Mouse (Mus musculus): ENCODE measurements around the gene Dchs1. TPM values are rescaled to one million over a fixed set of nuclear protein-coding genes. Genes with fewer than 3 reads are reported as not detected.

The Dchs1 gene
- polyA plus RNA-seq, 1 experiment from 2014 or later: 4.9 TPM

DNA sequence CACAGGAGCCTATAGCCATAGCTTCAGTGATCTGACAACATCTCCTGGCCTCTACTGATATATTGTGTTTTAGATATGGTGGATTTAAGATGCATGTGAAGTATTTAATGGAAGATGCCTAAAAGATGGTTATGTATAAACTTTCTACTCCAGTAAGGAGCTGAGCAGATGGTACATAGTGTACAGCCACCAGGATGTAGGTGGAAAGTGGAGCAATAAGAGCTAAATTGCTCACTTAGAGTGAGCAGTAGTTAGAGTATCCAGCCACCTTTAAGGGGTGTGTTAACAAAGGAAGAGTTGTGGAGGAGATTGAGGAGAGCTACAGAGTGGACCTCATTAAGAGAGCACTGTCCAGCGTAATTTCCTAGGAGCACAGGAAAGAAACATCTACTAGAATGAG, 3.7 kb upstream of the Dchs1 start:
- H3K27me3 ChIP-seq (replicated peaks; ENCODE audit: control insufficient read depth, insufficient read depth, low read length): no peaks in the 10 kb centered on the region; the same call in 1 of the 2 replicates
- H3K9me3 ChIP-seq (ENCODE audit: control insufficient read depth, low read length): no peaks in the 10 kb centered on the region
- H3K27ac ChIP-seq (ENCODE audit: low read length): no peak overlapping the region
- peaks cover 6% of the 10 kb centered on the region; the same call in 1 of the 2 replicates for H3K4me1 ChIP-seq (ENCODE audit: control insufficient read depth, insufficient read depth, low read length)
- no peaks in the 10 kb centered on the region for H3K36me3 ChIP-seq (ENCODE audit: control insufficient read depth, insufficient read depth, low read length)
- ATAC-seq: no peak
- H3K4me2 ChIP-seq (ENCODE audit: low read depth, low read length): no peak overlapping the region
- H3K9ac ChIP-seq (ENCODE audit: low read depth, low read length): no peak overlapping the region
- 77% methylated on average over 1 of the region's 1 CpGs for WGBS
- no peak overlapping the region for H3K4me3 ChIP-seq (ENCODE audit: low read length)

DNA sequence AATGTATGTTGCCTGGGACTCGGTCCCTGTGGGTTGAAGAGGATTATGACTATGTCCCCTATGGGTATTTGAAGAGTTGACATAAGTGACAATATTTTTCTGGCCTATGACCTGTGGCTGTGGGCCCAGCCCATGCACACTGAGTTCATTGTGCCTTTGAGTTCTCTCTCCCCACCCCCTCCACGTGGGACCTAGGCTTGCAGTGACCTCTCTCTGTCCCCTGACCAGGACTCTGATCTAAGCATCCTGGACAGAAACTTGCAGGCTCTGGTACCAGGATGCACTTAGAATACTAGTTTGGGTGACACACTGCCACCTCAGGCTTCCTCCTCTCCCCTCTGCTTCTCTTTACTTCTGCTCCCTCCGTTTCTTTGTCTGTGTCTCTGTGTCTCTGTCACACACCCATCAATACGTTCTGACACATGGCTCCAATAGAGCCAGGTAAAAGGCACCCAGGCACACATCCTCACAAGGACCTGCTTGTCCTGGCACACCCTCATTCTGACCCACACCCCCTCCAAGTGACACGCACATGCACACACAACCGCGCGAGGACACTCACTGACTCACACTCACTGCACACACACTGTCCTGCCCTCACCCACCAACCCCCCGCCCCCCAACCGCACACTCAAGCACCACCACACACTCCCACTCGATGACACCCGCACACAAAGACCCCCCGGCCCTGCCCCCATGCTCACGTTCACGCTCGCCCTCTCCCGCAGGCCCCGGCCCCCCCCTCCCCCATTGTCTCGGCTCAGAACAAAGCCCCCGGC, 759 bp downstream of the Dchs1 start:
- peaks cover 20% of the 10 kb centered on the region; the same call in 1 of the 2 replicates for H3K4me1 ChIP-seq (ENCODE audit: control insufficient read depth, insufficient read depth, low read length)
- peak overlapping the region; percentile 85 for H3K9ac ChIP-seq (ENCODE audit: low read depth, low read length)
- H3K27me3 ChIP-seq (replicated peaks; ENCODE audit: control insufficient read depth, insufficient read depth, low read length): no peaks in the 10 kb centered on the region; the same call in 1 of the 2 replicates
- 6% methylated on average over 19 of the region's 20 CpGs for WGBS
- H3K27ac ChIP-seq (ENCODE audit: low read length): peak overlapping the region; percentile 78
- H3K4me3 ChIP-seq (ENCODE audit: low read length): peak overlapping the region; percentile 72
- no peaks in the 10 kb centered on the region for H3K36me3 ChIP-seq (ENCODE audit: control insufficient read depth, insufficient read depth, low read length)
- ATAC-seq: peak; percentile 60
- no peaks in the 10 kb centered on the region for H3K9me3 ChIP-seq (ENCODE audit: control insufficient read depth, low read length)
- H3K4me2 ChIP-seq (ENCODE audit: low read depth, low read length): peak overlapping the region; percentile 69

DNA sequence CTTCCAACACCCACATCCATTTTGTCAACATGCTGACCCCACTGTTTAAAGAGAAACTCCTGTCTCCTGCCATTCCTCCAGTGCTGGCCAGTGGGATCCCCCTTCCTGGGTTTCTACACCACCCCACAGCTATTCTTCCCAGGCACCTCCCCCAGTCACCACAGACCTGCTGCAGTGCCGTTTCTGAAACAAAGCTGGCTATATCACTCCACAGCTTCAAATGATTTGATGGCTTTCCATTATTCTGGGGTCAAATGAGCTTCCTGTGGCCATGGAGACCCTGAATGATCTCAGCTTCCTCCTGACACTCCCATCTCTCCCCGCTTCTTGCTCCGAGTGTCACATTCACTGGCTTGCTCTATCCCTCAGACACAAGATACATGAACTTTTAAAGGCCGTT, 2.9 kb downstream of the Dchs1 start:
- H3K27ac ChIP-seq (ENCODE audit: low read length): no peak overlapping the region
- WGBS: 33% methylated on average over 4 of the region's 4 CpGs
- H3K27me3 ChIP-seq (replicated peaks; ENCODE audit: control insufficient read depth, insufficient read depth, low read length): no peaks in the 10 kb centered on the region; the same call in 1 of the 2 replicates
- no peaks in the 10 kb centered on the region for H3K36me3 ChIP-seq (ENCODE audit: control insufficient read depth, insufficient read depth, low read length)
- ATAC-seq: no peak
- H3K9ac ChIP-seq (ENCODE audit: low read depth, low read length): no peak overlapping the region
- no peak overlapping the region for H3K4me2 ChIP-seq (ENCODE audit: low read depth, low read length)
- no peaks in the 10 kb centered on the region for H3K9me3 ChIP-seq (ENCODE audit: control insufficient read depth, low read length)
- no peak overlapping the region for H3K4me3 ChIP-seq (ENCODE audit: low read length)
- peaks cover 20% of the 10 kb centered on the region; the same call in 1 of the 2 replicates for H3K4me1 ChIP-seq (ENCODE audit: control insufficient read depth, insufficient read depth, low read length)

DNA sequence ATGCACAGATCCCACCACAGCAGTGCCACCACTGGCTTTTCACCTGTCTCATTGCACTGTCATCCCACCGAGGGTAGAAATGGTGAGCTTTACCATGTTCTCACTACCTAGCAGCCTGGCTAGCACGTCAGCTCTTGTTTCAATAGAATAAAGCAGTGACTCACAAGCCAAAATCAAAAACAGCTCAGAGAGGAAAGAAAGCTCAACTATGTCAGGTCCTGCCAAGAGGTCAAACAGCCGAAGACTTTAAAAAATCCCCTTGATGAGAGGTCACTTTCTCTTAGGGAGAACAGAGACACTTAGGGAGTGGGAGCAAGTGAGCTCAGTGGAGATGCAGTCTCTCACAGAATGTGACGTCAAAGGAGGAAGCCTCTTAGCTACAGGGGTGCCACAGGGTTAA, 3.6 kb downstream of the Dchs1 start:
- no peak overlapping the region for H3K4me2 ChIP-seq (ENCODE audit: low read depth, low read length)
- H3K9ac ChIP-seq (ENCODE audit: low read depth, low read length): no peak overlapping the region
- no peak for ATAC-seq
- no peaks in the 10 kb centered on the region; the same call in 1 of the 2 replicates for H3K27me3 ChIP-seq (replicated peaks; ENCODE audit: control insufficient read depth, insufficient read depth, low read length)
- H3K4me3 ChIP-seq (ENCODE audit: low read length): no peak overlapping the region
- no peaks in the 10 kb centered on the region for H3K9me3 ChIP-seq (ENCODE audit: control insufficient read depth, low read length)
- no peaks in the 10 kb centered on the region for H3K36me3 ChIP-seq (ENCODE audit: control insufficient read depth, insufficient read depth, low read length)
- 46% methylated on average over 4 of the region's 4 CpGs for WGBS
- H3K4me1 ChIP-seq (ENCODE audit: control insufficient read depth, insufficient read depth, low read length): peaks cover 27% of the 10 kb centered on the region
- no peak overlapping the region for H3K27ac ChIP-seq (ENCODE audit: low read length)

DNA sequence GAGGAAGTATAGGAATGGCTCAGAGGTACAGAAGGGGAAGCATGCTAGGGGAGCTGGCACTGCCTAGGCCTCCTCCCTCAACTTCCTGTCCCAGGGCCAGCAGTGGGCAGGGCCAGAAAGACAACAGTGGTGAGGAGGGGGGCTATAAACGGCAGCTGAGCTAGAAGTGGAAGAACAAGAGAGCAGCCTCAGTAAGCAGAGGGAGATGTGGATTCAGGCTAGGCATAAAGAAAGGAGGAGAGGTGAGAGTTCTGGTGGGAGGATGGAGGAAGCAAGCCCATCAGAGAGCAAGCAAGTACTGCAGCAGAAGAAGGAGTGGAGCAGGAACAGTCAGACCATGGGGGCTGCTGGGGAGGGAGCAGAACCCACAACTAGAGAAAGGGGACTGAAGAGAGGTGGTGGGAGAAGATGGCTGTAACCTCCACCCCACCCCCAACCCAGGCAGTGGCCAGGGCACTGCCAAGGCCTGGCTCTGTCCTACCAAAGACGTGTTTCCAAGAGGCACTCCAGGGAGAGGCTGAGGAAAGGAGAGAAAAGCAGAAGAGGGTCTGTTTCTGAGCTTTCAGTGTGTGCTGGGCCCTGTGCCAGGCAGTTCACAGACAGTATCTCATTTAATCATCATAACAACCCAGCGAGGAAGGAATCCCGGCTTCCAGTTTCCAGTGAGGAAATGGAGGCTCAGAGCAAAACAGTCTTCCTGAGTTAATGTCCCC, 8.7 kb downstream of the Dchs1 start:
- no peaks in the 10 kb centered on the region for H3K9me3 ChIP-seq (ENCODE audit: control insufficient read depth, low read length)
- H3K27ac ChIP-seq (ENCODE audit: low read length): peak overlapping the region; percentile 91
- H3K4me1 ChIP-seq (ENCODE audit: control insufficient read depth, insufficient read depth, low read length): peaks cover 21% of the 10 kb centered on the region
- peak; percentile 87 for ATAC-seq
- H3K9ac ChIP-seq (ENCODE audit: low read depth, low read length): peak overlapping the region; percentile 52
- peak overlapping the region; percentile 5; the same call in 1 of the 2 replicates for H3K4me3 ChIP-seq (ENCODE audit: low read length)
- H3K27me3 ChIP-seq (replicated peaks; ENCODE audit: control insufficient read depth, insufficient read depth, low read length): no peaks in the 10 kb centered on the region
- WGBS: 24% methylated on average over 4 of the region's 4 CpGs
- H3K4me2 ChIP-seq (ENCODE audit: low read depth, low read length): peak overlapping the region; percentile 48
- no peaks in the 10 kb centered on the region for H3K36me3 ChIP-seq (ENCODE audit: control insufficient read depth, insufficient read depth, low read length)

DNA sequence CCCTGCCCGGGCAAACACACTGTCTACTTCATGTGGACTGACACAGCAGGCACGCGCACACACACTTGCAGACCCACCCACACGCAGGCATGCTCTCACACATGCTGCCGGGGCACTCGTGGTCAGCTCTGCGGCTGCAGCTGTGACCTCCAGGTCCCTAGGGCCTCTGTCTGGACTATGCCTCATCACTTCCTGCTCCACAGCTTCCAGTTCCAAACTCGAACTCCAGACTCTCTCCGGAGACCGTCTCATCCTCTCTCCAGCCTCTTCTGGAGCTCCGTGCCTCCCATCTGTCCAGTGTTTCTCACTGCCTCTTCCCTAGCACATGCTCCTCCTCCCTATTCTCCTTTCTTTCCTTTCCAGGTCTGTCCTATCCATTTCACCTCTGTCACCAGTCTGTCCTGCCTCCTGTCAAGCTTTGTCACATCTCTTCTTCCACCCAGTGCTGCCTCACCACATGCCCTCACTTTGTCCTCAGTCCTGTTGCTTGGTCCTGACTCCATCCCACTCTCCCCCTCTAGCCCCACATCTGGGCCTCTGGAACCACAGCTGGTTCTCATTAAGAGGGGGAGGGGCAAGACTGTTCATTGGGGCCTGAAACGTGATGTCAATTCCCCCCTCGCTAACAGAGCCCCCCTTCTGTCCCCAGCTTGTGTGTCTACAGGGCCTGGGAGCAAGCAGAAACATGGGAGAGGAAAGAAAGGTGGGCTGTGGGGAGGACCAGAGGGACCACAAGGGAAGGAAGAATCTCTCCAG, 9.5 kb downstream of the Dchs1 start:
- no peaks in the 10 kb centered on the region for H3K27me3 ChIP-seq (replicated peaks; ENCODE audit: control insufficient read depth, insufficient read depth, low read length)
- no peaks in the 10 kb centered on the region for H3K9me3 ChIP-seq (ENCODE audit: control insufficient read depth, low read length)
- 34% methylated on average over 13 of the region's 13 CpGs for WGBS
- H3K4me3 ChIP-seq (ENCODE audit: low read length): peak overlapping the region; percentile 33
- peak overlapping the region; percentile 48 for H3K4me2 ChIP-seq (ENCODE audit: low read depth, low read length)
- ATAC-seq: peak; percentile 79
- peaks cover 20% of the 10 kb centered on the region for H3K4me1 ChIP-seq (ENCODE audit: control insufficient read depth, insufficient read depth, low read length)
- no peaks in the 10 kb centered on the region for H3K36me3 ChIP-seq (ENCODE audit: control insufficient read depth, insufficient read depth, low read length)
- peak overlapping the region; percentile 91 for H3K27ac ChIP-seq (ENCODE audit: low read length)
- H3K9ac ChIP-seq (ENCODE audit: low read depth, low read length): peak overlapping the region; percentile 52

DNA sequence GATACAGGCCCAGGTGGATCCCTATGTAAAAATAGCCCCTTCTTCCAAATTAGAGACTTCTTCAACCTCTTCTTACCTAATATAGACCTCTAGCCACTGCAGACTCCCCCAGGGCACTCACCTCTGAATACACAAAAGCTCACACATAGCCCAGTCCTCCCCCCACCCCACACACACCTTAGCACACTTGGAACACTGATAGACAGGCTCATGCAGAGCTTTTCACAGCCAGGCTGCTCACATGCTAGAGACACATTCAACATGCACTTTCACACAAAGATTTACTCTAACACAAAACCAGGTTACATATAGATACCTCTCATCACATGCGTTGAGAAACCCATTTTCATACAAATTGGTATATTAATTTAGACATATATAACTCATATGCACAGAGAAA, 10.1 kb downstream of the Dchs1 start:
- Histone ChIP-seq H3K4me2 (ENCODE audit: low read depth, low read length) (peak overlapping the region; percentile 48; the same call in 1 of the 2 replicates), H3K4me3 (ENCODE audit: low read length) (no peak overlapping the region), H3K9me3 (ENCODE audit: control insufficient read depth, low read length) (no peaks in the 10 kb centered on the region), H3K9ac (ENCODE audit: low read depth, low read length) (no peak overlapping the region), H3K27me3 (replicated peaks; ENCODE audit: control insufficient read depth, insufficient read depth, low read length) (no peaks in the 10 kb centered on the region), H3K27ac (ENCODE audit: low read length) (peak overlapping the region; percentile 91), H3K4me1 (ENCODE audit: control insufficient read depth, insufficient read depth, low read length) (peaks cover 20% of the 10 kb centered on the region), H3K36me3 (ENCODE audit: control insufficient read depth, insufficient read depth, low read length) (no peaks in the 10 kb centered on the region)
- WGBS: 91% methylated on average over 1 of the region's 1 CpGs
- no peak for ATAC-seq

DNA sequence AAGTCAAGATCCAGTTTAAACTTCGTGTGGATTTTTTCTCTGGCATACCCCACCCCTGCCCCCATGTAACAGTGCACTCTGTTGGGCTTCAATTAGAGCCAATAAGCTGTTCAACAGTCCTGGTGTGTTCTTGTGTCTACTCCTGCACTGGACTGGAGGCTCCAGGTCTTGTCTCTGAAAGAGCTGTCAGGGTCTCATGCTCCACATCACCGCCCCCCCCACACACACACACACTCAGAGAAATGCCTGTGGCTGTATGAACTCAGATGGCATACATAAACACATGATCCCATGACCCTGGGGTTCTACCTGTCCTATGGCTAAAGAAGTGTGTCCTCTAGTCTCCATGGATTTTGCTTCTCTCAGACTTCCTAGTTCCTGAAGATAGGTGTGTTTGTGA, 11.4 kb downstream of the Dchs1 start:
- H3K4me2 ChIP-seq (ENCODE audit: low read depth, low read length): no peak overlapping the region
- no peaks in the 10 kb centered on the region for H3K27me3 ChIP-seq (replicated peaks; ENCODE audit: control insufficient read depth, insufficient read depth, low read length)
- H3K27ac ChIP-seq (ENCODE audit: low read length): no peak overlapping the region
- WGBS: 80% methylated on average over 2 of the region's 2 CpGs
- H3K4me3 ChIP-seq (ENCODE audit: low read length): no peak overlapping the region
- H3K4me1 ChIP-seq (ENCODE audit: control insufficient read depth, insufficient read depth, low read length): peaks cover 20% of the 10 kb centered on the region
- no peak for ATAC-seq
- H3K9ac ChIP-seq (ENCODE audit: low read depth, low read length): no peak overlapping the region
- no peaks in the 10 kb centered on the region for H3K9me3 ChIP-seq (ENCODE audit: control insufficient read depth, low read length)
- H3K36me3 ChIP-seq (ENCODE audit: control insufficient read depth, insufficient read depth, low read length): no peaks in the 10 kb centered on the region; the same call in 1 of the 2 replicates

DNA sequence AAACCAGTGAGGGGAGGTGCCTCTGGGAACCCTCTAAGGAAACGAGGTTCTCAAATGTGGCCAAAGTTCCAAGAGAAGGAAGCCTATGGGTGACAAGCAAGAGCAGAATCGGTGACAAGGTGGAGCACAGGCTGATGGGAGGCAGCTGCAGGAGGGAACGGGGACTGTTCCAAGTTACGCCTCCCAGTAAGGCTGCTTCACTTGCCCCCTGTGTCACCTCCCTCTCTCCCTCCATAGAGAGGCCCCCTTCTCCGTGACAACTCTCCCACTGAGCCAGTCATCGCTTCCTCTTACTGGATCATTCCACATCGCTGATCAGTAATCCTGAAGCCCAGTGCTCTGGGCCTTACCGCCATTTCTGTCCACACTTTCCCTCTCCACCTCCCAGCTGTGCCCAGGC, 12.8 kb downstream of the Dchs1 start:
- Histone ChIP-seq H3K27me3 (replicated peaks; ENCODE audit: control insufficient read depth, insufficient read depth, low read length) (no peaks in the 10 kb centered on the region), H3K36me3 (ENCODE audit: control insufficient read depth, insufficient read depth, low read length) (no peaks in the 10 kb centered on the region; the same call in 1 of the 2 replicates), H3K9ac (ENCODE audit: low read depth, low read length) (0 out of 2 replicates have a peak overlapping the region, but pooled peaks have one; percentile 9), H3K4me2 (ENCODE audit: low read depth, low read length) (no peak overlapping the region), H3K27ac (ENCODE audit: low read length) (no peak overlapping the region), H3K4me1 (ENCODE audit: control insufficient read depth, insufficient read depth, low read length) (peaks cover 20% of the 10 kb centered on the region), H3K4me3 (ENCODE audit: low read length) (no peak overlapping the region), H3K9me3 (ENCODE audit: control insufficient read depth, low read length) (no peaks in the 10 kb centered on the region)
- 60% methylated on average over 8 of the region's 8 CpGs for WGBS
- ATAC-seq: no peak
